Mouse (Mus musculus): ENCODE data around the gene 1700074P13Rik.
"Not testable (repeated sequence)": the region's sequence is repeated elsewhere in the genome, so short reads cannot be mapped to it uniquely, and the experiment has no call there.

1700074P13Rik gene

DNA sequence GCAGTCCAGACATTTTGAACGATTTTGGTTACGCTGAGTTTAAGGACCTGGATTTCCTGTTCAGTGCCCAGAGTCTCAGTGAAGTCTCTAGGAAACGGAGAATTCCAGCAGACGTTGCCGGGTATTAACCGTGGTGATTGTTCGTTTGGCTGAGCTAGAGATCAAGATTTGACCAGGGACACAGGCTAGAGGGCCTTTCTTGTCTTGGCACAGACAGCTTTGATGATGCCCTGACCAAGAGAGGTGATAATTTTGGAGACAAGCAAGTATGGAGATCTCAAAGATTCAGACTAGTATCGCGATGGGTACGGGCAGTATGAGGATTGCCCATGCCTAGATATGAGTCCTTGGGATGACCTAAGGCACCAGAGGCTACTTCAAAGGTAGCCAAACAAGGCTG, at the start of gene 1700074P13Rik:
1700074P13Rik (minus strand) TSS at position 101 of the 400 bp plus-strand sequence.
- no peak for DNase-seq

DNA sequence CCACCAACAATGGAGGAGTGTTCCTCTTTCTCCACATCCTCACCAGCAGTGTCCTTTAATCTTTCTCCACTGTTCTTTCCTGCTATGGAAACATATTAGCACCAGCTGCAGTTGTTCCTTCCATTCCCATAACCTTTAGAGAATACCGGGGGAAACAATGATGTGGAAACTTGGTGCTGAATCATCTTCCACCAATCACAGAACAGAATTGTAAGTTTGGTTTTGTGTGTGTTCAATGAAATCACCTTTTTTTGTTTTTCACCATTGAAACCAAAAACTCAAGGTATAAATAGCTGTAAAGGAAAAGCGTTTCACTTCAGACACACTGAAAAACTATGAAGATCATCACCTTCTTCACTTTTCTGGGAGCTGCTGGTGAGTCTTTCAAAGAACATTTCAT, 24.1 kb upstream of the 1700074P13Rik start, which contains the start of gene 1810009J06Rik:
1810009J06Rik (plus strand) TSS at position 301 of the 400 bp plus-strand sequence.
- DNase-seq: not testable (repeated sequence)

DNA sequence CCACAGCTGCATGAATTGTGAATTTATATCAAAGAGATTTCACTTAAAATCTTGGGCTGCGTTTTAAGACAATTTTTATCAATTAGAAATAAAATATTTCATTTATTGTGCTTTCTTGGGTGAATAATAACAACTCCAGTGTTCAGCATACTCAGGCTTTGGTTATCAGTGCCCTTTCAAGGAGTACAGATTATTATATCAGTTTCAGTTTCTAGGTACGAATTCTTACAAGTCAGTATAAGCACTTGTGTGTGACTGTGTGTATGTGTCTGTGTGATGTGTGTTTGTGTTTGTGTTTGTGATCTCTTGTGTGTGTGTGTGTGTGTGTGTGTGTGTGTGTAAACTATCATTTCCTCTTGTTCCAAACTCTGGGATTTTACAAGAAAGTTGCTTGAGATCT, 13.4 kb upstream of the 1700074P13Rik start:
- no peak for DNase-seq

DNA sequence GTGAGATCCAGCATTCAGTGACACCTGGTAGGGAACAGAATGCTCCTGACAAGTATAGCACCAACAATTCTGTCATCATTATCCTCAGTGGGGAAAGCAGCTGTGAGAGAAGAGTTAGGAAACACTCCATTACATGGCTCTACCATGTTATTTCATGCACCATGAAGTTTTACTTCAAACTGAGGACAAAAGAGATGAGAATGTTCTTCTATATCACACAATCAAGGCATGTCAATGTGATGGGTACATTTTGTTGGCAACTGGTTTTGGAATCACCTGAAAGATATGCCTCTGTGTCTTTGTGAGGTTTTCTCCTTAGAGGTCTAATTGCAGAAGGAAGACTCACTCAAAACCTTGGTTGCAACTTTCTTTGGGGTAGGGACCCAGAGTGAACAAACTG, 11.4 kb upstream of the 1700074P13Rik start, which contains the start of gene Gm4744:
Gm4744 (minus strand) TSS at position 101 of the 400 bp plus-strand sequence.
- no peak for DNase-seq

DNA sequence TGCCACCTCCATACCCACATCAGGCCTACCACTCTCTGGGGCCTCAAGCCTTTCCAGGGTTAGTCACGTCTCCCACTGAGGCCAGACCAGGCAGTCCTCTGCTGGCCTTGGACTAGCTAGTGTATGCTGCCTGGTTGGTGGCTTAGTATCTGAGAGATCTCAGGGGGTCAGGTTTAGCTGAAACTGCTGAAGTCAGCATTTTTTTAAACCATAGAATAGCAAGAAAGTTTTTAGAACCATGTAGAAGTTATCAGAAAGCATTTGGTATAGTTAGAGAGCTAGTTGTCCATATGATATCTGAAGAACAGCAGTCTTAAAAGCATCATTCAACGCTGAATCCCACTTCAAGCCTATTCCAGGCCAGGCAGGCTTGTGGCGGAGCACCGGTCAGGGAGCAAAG, 20.4 kb downstream of the 1700074P13Rik start:
- no peak for DNase-seq

DNA sequence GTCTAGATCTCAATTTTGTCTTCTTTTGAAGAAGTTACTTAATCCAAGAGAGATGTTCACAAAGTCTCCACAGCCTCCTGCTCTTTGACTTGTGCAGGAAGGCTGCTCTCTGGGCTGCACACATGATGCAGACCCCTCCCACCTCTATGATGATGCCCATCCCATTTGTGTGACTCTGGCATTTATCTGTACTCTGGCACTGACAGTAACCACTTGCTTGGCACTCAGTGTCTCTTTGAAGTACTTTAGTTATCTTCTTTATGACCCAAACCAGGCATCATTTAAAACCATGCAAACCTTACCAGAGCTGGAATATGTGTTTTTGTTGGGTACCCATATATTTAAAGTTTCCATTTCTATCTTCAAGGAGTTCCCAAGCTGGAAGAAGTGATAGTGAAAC, 40.1 kb downstream of the 1700074P13Rik start, which contains the start of gene Prss58:
Prss58 (minus strand) TSS at position 101 of the 400 bp plus-strand sequence.
- DNase-seq: no peak

DNA sequence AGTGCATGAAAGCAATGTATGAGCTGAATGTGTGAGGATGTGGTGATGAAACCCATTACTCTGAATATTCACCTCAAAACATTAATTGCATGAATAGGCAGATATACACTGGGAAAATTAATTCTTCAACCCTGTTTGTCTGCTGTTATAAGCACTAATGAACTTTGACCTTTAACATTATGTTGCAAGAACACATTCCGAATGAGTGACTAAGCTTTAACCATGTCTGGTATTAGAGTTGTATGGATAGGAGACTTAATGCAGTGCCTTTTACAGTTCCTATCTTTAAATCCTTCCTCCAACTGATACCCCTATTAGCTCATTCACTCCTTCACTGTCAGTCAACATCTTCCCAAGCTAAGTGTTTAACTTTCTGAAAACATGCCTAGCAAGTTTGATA, 45.6 kb downstream of the 1700074P13Rik start:
- no peak for DNase-seq

DNA sequence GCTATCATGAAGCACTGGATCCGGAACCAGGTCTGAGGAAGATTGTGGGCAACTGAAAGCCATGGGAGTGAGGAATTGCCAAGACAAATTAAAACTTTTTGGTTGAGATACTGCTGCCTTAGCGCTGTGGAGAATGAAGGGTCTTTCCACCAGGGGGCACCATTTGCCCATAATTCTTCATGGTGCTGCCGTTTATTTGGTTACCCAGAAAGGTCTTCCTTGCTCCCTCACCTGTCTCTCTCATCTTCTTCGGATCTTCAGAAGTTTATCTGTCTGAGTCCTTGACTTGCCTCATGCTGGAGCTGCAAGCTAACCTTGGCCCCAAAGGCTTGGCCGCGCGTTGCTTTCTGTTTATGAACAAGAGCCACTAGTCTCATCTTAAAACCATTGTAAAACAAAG, 46.8 kb downstream of the 1700074P13Rik start:
- peak; percentile 68 for DNase-seq

DNA sequence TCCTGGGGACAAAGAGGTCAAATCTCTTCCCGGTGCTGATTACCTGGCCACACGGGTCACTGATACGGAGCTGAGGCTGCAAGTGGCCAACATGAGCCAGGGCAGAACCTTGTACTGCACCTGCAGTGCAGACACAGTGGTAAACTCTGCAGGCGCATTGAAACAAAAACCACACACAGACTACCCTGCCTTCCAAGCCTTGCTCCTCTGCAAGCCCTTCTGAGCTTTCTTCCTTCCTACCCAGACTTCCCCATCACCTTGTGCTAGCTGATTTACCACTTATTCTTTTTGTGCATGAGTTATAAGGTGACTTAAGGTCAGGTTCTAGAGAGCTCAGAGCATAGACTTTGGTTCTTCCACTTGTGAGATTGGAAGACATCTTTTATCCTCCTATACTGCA, 48.6 kb downstream of the 1700074P13Rik start:
- DNase-seq: no peak

DNA sequence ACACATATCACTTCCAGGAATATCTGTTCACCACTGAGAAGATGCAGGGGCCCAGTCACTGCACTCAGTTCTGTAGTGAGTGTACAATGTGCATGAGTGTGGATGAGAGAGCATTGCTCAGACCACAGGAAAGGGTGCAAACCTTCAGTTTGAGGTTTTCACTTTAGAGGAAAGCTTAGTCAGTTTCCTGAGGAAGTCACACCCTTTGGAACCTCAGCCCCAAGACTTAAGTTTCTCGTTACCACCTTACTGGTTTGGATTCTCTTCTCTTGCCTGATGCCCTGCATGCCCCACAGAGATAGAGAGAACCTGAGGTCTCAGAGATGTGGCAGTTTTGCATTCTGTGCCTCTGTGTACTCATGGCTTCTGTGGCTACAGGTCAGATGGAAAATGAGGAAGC, 49.4 kb downstream of the 1700074P13Rik start:
- DNase-seq: peak; percentile 25

DNA sequence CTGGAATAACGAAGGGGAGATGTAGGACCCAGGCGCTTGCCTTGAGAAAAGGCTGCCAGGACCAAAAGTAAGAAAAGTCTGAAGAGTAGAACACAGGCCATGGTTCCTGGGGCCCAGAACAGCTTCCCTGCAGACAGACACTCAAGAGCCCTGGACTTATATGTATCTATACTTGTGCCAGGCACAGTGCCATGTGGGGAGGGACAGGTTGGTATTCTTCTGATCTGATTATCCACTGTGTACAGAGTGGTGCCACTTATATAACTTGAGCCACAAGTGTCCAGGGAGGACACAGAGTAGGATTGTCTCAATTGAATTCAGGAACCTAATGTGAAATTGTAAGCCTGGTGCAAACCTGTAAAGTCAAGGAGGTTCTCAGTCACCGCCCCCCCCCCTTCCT, 53.0 kb downstream of the 1700074P13Rik start, which contains the start of gene Moxd2:
Moxd2 (minus strand) TSS at position 101 of the 400 bp plus-strand sequence.
- DNase-seq: no peak
